Mouse (Mus musculus) liver (tissue): ENCODE results near the gene Tm4sf19.

Source experiments
- DNase-seq: peaks from one replicate; pipeline ENCODE4 v3.0.0-alpha.2; 2020; ENCODE audit warnings: mixed read lengths

Tm4sf19 gene

GRCm38 (mm10) chr16:32400267-32400666, at the start of gene Tm4sf19:
Gene Tm4sf19 (plus strand): TSS chr16:32400506.
- no peak for DNase-seq

- no peak for DNase-seq
These were observed 49.5 kb upstream of the Tm4sf19 start for GRCm38 (mm10) chr16:32350776-32351175.

- no peak for DNase-seq
These were observed 36.8 kb upstream of the Tm4sf19 start for GRCm38 (mm10) chr16:32363530-32363929.

GRCm38 (mm10) chr16:32371351-32371750, 29.0 kb upstream of the Tm4sf19 start:
- DNase-seq, result peak; percentile 52

- no peak for DNase-seq
These were observed 20.7 kb upstream of the Tm4sf19 start for GRCm38 (mm10) chr16:32379575-32379974.

- DNase-seq, result no peak
These were observed 17.4 kb upstream of the Tm4sf19 start for GRCm38 (mm10) chr16:32382901-32383300.

GRCm38 (mm10) chr16:32384885-32385284, 15.4 kb upstream of the Tm4sf19 start:
- no peak for DNase-seq

GRCm38 (mm10) chr16:32386826-32387225, 13.5 kb upstream of the Tm4sf19 start:
- no peak for DNase-seq

- DNase-seq, result no peak
These were observed 11.3 kb upstream of the Tm4sf19 start for GRCm38 (mm10) chr16:32389049-32389448.

GRCm38 (mm10) chr16:32389841-32390240, 10.5 kb upstream of the Tm4sf19 start:
- no peak for DNase-seq

- DNase-seq, result no peak
These were observed 9.4 kb upstream of the Tm4sf19 start for GRCm38 (mm10) chr16:32390882-32391281.

GRCm38 (mm10) chr16:32395679-32396540, 4.4 kb upstream of the Tm4sf19 start:
- DNase-seq, result no peak

GRCm38 (mm10) chr16:32396541-32396835, 3.8 kb upstream of the Tm4sf19 start:
- DNase-seq, result no peak

GRCm38 (mm10) chr16:32398206-32398605, 2.1 kb upstream of the Tm4sf19 start:
- no peak for DNase-seq

- DNase-seq, result no peak
These were observed 1.1 kb downstream of the Tm4sf19 start for GRCm38 (mm10) chr16:32401335-32401965.

- no peak for DNase-seq
These were observed 2.5 kb downstream of the Tm4sf19 start for GRCm38 (mm10) chr16:32402818-32403217.

- DNase-seq, result no peak
These were observed 5.4 kb downstream of the Tm4sf19 start for GRCm38 (mm10) chr16:32405716-32406115.

GRCm38 (mm10) chr16:32406671-32407070, 6.4 kb downstream of the Tm4sf19 start:
- no peak for DNase-seq

- no peak for DNase-seq
These were observed 7.4 kb downstream of the Tm4sf19 start for GRCm38 (mm10) chr16:32407730-32408129.

- no peak for DNase-seq
These were observed 17.2 kb downstream of the Tm4sf19 start for GRCm38 (mm10) chr16:32417457-32417856.

GRCm38 (mm10) chr16:32419517-32420483, 19.5 kb downstream of the Tm4sf19 start, which contains the start of gene Tctex1d2:
Gene Tctex1d2 (plus strand): TSS chr16:32419702.
- DNase-seq, result peak; percentile 91

GRCm38 (mm10) chr16:32427506-32427905, 27.2 kb downstream of the Tm4sf19 start:
- no peak for DNase-seq

GRCm38 (mm10) chr16:32430474-32431046, 30.3 kb downstream of the Tm4sf19 start, which contains the start of gene Pcyt1a:
Gene Pcyt1a (plus strand): TSS chr16:32430921.
- peak; percentile 95 for DNase-seq
